Mouse (Mus musculus) limb, embryonic 10.5 days (tissue): ENCODE measurements around the gene Cyp2t4. TPM values are rescaled to one million over a fixed set of nuclear protein-coding genes. Genes with fewer than 3 reads are reported as not detected.

Source experiments
- DNase-seq: peaks from one replicate; pipeline ENCODE4 v3.0.0-alpha.2; 2017; ENCODE audit warnings: low spot score
- H3K27ac ChIP-seq: fragments of 300-500 bp; sonication (generic); 2 replicates; pipeline ENCODE4 v1.5.1; 2016; ENCODE audit warnings: mild to moderate bottlenecking
- H3K27me3 ChIP-seq: fragments of 300-500 bp; sonication (generic); 2 replicates; pipeline ENCODE4 v1.6.1; 2016; ENCODE audit warnings: low read depth, mild to moderate bottlenecking; ENCODE audit not compliant: poor library complexity, severe bottlenecking
- H3K36me3 ChIP-seq: fragments of 300-500 bp; sonication (generic); 2 replicates; pipeline ENCODE4 v1.6.1; 2016; ENCODE audit warnings: mild to moderate bottlenecking, moderate library complexity
- H3K4me1 ChIP-seq: fragments of 300-500 bp; sonication (generic); 2 replicates; pipeline ENCODE4 v1.6.1; 2016
- H3K4me3 ChIP-seq: fragments of 300-500 bp; sonication (generic); 2 replicates; pipeline ENCODE4 v1.5.1; 2016; ENCODE audit warnings: mild to moderate bottlenecking, moderate library complexity
- H3K9me3 ChIP-seq: fragments of 300-500 bp; sonication (generic); replicated peaks from 2 replicates; pipeline ENCODE4 v1.6.1; 2016; ENCODE audit warnings: mild to moderate bottlenecking
- WGBS: fragments of 180-500 bp; shearing (Covaris S2); methylation state at CpG from one replicate; pipeline ENCODE4 v1.1.7; 2016; 5-methylcytosine and 5-hydroxymethylcytosine counted together
- polyA plus RNA-seq: library from polyadenylated mRNA; unstranded; fragments of >200 nt; fragmentation: Nextera tagmentation; extraction: Ambion mirVana; gene quantifications from 2 replicates; pipeline ENCODE4 v1.2.1, GENCODE M21; 2016

Cyp2t4 gene
- polyA plus RNA-seq, 1 experiment from 2014 or later, result 0.11 TPM

DNA sequence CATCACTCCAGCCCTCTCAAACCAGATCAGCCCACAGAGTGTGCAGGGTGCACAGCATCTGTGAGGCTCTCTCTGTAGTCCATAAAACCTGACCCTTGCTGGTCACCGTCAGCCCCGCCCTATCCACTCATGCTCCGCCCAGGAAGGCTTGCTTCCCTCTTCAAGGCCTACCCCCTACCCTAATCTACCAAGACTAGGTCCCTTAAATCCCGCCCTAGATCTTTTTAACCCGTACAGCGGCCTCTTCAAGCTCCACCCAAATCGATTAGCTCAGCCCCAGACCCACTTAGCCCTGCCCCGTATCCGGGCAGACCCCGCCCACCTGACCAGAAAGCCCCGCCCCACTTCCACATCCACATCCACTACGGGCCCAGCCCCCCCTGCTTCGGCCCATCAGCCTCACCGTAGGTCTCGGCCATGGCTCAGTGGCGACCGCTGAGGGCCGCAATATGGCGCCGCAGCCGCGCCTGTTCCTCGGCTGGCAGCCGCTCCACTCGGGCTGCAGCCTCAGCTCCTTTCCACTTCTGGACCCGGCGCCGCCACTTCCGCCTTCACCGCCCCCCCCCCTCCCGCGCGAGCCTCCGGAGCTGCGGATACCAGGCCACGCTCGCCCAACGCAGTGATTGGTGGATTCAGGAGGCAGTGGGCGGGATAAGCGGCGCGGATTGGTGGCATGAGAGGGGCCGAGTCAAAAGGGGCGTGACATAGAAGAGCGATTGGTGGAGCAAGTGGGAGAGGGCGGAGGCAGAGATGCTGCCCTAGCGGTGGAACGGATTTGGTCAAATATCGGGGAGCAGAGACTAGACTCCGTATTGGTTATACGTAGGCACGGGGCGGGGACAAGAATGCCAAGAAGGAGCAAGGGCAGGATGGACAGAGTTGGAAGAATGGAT lies 25.1 kb downstream of the Cyp2t4 start, which contains the start of gene Rab4b:
Gene Rab4b (minus strand): TSS at position 573 of the 893 bp plus-strand sequence.
- DNase-seq, result peak; percentile 98
- Histone ChIP-seq H3K36me3 (peaks cover 31% of the 10 kb centered on the region), H3K27me3 (no peaks in the 10 kb centered on the region), H3K4me3 (peak within 1 kb of the TSS; percentile 68), H3K27ac (peak within 1 kb of the TSS; percentile 90), H3K4me1 (peaks cover 11% of the 10 kb centered on the region; the same call in 1 of the 2 replicates), H3K9me3 (no peaks in the 10 kb centered on the region)
- WGBS, result under 1% methylated on average over 52 of the region's 53 CpGs

DNA sequence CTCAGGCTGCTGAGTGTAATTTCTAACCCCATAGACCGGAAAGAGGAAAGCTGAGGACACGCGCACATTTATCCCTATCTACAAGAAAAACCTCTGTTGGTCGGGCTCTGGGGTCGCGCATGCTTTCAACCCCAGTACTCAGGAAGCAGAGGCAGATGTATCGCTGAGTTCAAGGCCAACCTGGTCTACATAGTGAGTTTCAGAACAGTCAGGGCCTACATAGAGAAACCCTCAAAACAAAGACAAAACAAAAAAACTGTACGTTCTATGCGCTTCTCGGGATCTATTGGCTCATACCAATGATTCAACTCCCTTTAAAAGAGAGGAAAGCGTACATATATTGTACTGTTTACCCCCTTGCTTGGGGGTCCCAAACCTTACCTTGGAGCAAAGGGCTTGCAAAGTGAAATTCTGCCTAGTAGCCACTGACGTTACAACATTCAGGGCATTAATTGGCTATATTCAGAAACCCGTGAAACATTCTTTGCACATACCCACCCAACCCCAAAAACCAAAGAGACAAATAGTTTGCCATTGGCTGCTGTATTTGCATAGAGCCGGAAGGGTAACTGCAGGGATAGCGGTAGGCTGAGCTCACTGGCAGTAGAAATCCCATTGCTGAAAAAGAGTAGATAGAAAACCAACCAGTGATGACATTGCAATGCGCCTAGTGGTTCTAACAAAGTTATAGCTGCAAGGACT lies 25.9 kb downstream of the Cyp2t4 start:
- H3K9me3 ChIP-seq, result no peaks in the 10 kb centered on the region
- peaks cover 29% of the 10 kb centered on the region for H3K36me3 ChIP-seq
- WGBS, result 49% methylated on average over 16 of the region's 16 CpGs
- peak overlapping the region; percentile 90 for H3K27ac ChIP-seq
- DNase-seq, result no peak
- peak overlapping the region; percentile 68 for H3K4me3 ChIP-seq
- H3K4me1 ChIP-seq, result peaks cover 11% of the 10 kb centered on the region; the same call in 1 of the 2 replicates
- H3K27me3 ChIP-seq, result no peaks in the 10 kb centered on the region

DNA sequence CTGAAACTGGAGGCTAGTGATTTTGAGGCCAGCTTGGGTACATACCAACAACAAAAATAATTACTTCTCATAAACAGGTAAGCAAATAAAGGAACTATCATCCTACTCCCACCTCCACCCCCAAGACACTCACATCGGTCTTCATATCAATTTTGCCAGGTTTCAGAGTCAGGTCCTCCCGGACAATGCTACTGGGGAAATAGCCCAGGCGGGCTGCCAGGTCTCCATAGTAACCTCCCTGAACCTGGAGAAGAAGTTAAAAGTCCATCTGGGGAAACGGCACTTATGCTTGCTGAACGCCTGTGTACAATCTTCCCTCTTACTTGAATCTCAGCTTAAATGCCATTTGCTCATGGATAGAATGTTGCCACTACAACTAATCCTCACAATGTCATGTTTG lies 26.5 kb downstream of the Cyp2t4 start:
- H3K4me3 ChIP-seq, result no peak overlapping the region
- H3K9me3 ChIP-seq, result no peaks in the 10 kb centered on the region
- H3K4me1 ChIP-seq, result peaks cover 11% of the 10 kb centered on the region; the same call in 1 of the 2 replicates
- H3K27ac ChIP-seq, result no peak overlapping the region
- no peak for DNase-seq
- H3K27me3 ChIP-seq, result no peaks in the 10 kb centered on the region
- peaks cover 30% of the 10 kb centered on the region for H3K36me3 ChIP-seq
- WGBS, result 88% methylated on average over 5 of the region's 5 CpGs

DNA sequence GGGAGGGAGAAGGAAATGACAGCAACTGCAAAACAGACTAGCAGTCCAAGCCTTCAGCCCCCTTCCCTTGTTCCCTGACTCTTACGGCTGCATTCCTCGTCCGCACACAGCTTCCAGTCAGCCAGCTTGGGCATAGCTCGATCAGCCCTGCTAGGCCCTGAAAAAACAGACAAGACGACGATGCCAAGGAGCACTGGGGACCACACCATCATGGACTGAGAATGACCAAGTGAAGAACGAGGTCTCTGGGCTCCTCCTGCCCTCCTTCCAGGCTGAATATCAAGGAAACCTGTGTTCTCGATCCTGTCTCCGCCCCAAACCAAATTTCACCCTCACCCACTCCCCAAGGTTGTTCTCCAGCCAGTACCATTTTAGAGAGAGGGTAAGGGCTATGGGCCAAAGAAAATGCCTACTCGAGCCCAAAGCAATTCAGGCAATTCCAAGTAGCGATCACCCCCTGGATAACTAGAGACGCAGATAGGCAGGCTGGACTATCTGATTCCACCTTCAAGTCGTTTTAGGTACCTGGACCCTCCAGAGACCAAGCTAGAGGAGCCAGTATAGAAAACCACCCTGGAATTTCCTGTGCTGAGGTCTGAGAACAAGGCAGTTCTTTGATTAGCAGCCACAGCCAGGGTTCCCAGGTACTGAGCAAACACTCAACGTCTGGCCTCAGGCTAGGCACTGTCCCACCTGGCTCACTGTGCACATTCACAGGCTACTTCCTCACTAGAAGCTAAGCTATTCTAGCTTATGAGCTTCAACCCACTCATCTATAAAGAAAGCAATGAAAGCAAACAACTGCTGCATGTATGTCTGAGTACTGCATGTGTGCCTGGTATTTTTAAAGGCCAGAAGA lies 27.6 kb downstream of the Cyp2t4 start, which contains the start of the genes Gm21983 and Mia:
Gene Gm21983 (minus strand): TSS at position 250 of the 859 bp plus-strand sequence.
Gene Mia (minus strand): TSS at position 321 of the 859 bp plus-strand sequence.
- no peak for DNase-seq
- Histone ChIP-seq H3K36me3 (peaks cover 33% of the 10 kb centered on the region), H3K4me1 (peaks cover 11% of the 10 kb centered on the region; the same call in 1 of the 2 replicates), H3K27me3 (no peaks in the 10 kb centered on the region), H3K4me3 (no peak within 1 kb of the TSS), H3K27ac (no peak within 1 kb of the TSS), H3K9me3 (no peaks in the 10 kb centered on the region)
- WGBS, result 73% methylated on average over 14 of the region's 14 CpGs

DNA sequence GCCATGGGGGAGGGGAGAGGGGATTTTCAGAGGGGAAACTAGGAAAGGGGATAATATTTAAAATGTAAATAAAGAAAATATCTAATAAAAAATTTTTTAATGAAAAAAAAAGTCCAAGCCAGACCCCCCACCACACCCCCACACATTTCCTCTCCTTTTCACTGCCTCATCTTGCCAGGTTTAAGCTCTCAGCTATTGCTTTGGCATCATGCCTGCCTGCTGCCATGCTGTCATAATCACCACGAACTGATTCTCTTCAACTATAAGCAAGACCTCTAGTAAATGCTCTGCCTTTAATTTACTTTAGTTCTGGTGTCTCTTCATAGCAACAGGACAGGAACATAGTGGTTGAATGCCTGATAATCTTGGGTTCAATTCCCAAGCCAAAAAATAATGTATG lies 29.0 kb downstream of the Cyp2t4 start:
- Histone ChIP-seq H3K9me3 (no peaks in the 10 kb centered on the region), H3K27ac (no peak overlapping the region), H3K4me1 (peaks cover 11% of the 10 kb centered on the region; the same call in 1 of the 2 replicates), H3K36me3 (peaks cover 48% of the 10 kb centered on the region), H3K27me3 (no peaks in the 10 kb centered on the region), H3K4me3 (no peak overlapping the region)
- no peak for DNase-seq
- WGBS, result 90% methylated on average over 1 of the region's 1 CpGs

DNA sequence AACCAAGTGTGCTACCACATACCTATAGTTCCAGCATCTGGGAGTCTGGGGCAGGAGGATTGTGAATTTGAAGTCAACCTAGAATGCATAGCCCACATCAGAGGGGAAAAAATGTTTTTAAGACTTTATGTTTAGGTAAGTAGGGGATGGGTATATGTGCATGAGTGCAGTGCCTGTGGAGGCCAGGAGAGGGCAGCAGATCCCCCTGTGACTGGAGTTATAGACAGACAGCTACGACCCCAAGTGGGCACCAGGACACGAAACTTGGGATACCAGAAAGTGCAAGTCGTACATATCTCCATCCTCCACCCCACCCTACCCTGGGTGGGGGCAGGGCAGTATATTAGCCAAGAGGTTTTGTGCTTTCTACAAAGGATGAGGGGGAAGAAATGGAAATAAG lies 31.4 kb downstream of the Cyp2t4 start:
- Histone ChIP-seq H3K27me3 (no peaks in the 10 kb centered on the region), H3K9me3 (no peaks in the 10 kb centered on the region), H3K4me3 (no peak overlapping the region), H3K4me1 (no peaks in the 10 kb centered on the region), H3K36me3 (peaks cover 72% of the 10 kb centered on the region), H3K27ac (no peak overlapping the region)
- 74% methylated on average over 3 of the region's 3 CpGs for WGBS
- DNase-seq, result peak; percentile 71

DNA sequence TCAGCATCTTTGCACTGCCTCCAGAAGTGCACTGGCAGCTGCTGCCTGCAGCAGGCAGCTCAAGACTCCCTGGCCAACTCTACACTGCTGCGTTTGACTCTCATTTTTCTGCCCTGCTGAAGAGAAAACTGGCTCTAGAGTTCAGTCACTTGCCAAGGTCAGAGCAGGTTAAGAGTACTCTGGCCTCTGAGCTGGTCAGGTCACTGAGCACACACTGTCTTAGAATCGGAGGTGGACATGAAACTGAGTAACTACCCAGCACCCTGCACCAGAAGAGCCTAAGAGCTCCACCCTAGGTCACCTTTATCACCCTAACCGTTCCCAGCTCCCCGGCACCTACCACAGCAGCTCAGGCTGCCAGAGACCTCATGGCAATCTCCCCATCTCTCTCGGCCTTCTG lies 32.5 kb downstream of the Cyp2t4 start:
- WGBS, result 94% methylated on average over 5 of the region's 5 CpGs
- H3K27me3 ChIP-seq, result no peaks in the 10 kb centered on the region
- H3K27ac ChIP-seq, result no peak overlapping the region
- no peaks in the 10 kb centered on the region for H3K4me1 ChIP-seq
- peaks cover 82% of the 10 kb centered on the region for H3K36me3 ChIP-seq
- H3K9me3 ChIP-seq, result no peaks in the 10 kb centered on the region
- no peak overlapping the region for H3K4me3 ChIP-seq
- no peak for DNase-seq

DNA sequence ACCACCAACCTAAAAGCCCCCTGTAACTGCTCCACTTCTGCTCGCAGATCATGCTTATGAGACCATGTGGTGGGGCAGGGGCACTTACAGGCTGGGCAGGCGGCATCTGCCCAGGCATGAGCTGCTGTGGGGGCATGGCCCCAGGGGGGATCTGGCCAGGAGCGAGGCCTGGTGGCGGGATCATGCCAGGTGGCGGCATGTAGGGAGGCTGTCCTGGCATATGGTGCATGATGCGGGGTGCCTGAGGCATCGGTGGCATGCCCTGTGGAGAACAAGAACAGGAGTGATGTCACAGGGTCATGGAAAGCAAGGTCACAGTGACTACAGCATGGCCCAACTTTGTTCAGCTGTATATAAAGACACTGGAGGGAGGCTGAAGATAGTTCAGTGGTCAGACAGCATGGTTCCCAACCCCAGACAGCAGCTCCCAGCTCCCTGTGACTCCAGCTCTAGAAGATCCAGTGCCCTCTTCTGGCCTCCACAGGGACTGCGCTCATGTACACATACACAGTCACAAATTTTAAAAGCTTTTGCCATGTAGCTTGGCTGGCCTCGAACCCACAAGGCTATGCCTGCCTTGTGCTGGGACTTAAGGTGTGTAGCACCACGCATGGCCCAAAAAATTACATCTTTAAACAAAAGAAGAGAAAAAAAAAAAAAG lies 35.9 kb downstream of the Cyp2t4 start:
- WGBS, result 97% methylated on average over 10 of the region's 10 CpGs

DNA sequence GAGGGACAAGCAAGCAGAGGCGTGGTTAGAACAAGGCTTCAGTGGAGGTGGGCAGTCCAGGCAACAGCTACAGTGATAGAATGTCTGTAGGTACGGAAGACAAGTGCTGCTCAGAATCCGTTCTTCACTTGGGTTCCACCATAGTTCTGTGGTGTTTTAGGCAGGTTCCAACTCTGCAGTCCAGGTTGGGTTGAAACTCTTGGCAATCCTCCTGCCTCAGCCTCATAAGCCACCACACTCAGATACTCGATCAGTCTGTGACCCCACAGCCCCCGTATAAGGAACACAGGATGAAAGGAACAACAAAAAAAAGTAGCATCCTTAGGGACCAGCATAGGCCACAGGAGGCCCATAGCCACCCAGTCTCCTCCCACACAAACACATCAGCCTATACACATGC lies 38.9 kb downstream of the Cyp2t4 start:
- Histone ChIP-seq H3K4me3 (no peak overlapping the region), H3K27me3 (no peaks in the 10 kb centered on the region), H3K27ac (no peak overlapping the region), H3K9me3 (no peaks in the 10 kb centered on the region), H3K4me1 (peaks cover 22% of the 10 kb centered on the region), H3K36me3 (peaks cover 81% of the 10 kb centered on the region)
- WGBS, result 92% methylated on average over 5 of the region's 5 CpGs
- no peak for DNase-seq

More for the DNA sequence above, 35.9 kb downstream of the Cyp2t4 start:
- Histone ChIP-seq H3K4me3 (no peak overlapping the region), H3K4me1 (peaks cover 6% of the 10 kb centered on the region), H3K27me3 (no peaks in the 10 kb centered on the region), H3K36me3 (peaks cover 99% of the 10 kb centered on the region), H3K27ac (no peak overlapping the region), H3K9me3 (no peaks in the 10 kb centered on the region)
- no peak for DNase-seq

DNA sequence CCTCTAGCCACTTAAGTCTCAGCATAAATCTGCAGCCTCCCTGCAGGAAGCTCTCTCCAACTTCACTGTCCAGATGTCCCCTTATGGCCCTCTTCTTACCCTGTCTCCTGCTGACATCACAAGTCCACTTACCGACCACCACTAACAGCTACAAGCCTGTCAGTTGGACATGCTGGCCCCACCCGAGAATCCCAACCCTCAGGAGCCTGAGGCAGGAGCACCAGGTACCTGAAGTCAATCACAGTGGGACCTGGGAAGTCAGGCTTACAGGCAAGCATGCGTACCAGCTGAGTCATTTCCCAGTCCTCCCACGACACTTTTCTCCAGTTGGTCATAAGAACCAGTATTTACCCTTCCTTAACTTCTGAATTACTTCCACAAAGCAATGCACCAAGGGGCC lies 40.2 kb downstream of the Cyp2t4 start:
- WGBS, result 89% methylated on average over 4 of the region's 4 CpGs
- no peaks in the 10 kb centered on the region for H3K9me3 ChIP-seq
- H3K36me3 ChIP-seq, result peaks cover 79% of the 10 kb centered on the region
- no peak for DNase-seq
- 0 out of 2 replicates have a peak overlapping the region, but pooled peaks have one; percentile 4 for H3K4me3 ChIP-seq
- H3K4me1 ChIP-seq, result peaks cover 22% of the 10 kb centered on the region
- no peak overlapping the region for H3K27ac ChIP-seq
- no peaks in the 10 kb centered on the region for H3K27me3 ChIP-seq

DNA sequence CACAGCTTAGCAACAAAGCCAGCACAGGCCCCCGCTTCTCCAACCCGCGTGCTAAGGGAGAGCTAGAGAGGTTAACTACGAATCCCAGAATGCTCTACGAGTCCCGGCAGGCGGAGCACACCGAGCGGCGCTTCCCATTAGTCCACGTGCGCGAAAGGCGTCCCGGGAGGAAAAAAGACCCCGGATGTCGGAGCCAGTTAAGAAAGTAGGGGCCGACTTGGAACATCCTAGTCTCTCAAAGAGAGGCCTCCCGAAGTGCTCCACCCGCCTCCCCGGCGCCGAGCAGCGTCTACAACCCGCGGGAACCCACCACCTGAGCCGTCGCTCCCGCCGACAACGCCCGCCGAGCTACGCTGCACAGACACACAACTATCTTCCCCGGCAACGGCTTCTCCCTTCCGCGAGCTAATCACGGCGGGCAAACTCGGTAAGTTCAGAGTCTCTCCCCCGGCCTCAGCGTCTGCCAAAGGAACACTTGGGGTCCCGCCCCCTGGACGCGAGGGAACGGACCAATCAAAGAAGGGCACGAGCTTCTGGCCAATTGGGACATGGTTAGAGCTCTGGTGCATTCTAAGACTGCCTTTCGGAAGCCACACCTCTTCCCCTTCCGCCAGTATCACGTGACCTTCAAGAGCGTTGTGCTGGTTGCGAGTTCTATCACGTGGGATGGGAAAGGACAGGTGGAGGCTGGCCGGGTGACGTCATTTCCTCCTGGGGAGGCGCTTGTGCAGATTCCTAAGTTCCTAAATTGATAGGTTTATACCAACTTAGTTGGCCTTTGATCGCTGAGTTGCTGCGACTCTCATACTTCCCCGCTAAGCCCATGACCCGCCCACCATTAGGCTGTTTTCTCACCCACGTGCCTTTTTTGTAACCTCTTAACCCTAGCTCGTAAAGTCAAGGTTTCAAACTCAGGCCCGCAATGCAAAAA lies 42.4 kb downstream of the Cyp2t4 start, which contains the start of the genes BC024978 and Snrpa:
Gene BC024978 (plus strand): TSS at position 101 of the 931 bp plus-strand sequence.
Gene Snrpa (minus strand): TSS at position 591 of the 931 bp plus-strand sequence.
- H3K27me3 ChIP-seq, result no peaks in the 10 kb centered on the region
- H3K36me3 ChIP-seq, result peaks cover 68% of the 10 kb centered on the region
- peaks cover 22% of the 10 kb centered on the region for H3K4me1 ChIP-seq
- no peaks in the 10 kb centered on the region for H3K9me3 ChIP-seq
- WGBS, result under 1% methylated on average over 64 of the region's 64 CpGs
- DNase-seq, result peak; percentile 95
- peak within 1 kb of the TSS; percentile 98 for H3K27ac ChIP-seq
- peak within 1 kb of the TSS; percentile 92 for H3K4me3 ChIP-seq
